Comparison of ENCODE assay signal across 15 mouse cellular contexts in the genomic region with DNA sequence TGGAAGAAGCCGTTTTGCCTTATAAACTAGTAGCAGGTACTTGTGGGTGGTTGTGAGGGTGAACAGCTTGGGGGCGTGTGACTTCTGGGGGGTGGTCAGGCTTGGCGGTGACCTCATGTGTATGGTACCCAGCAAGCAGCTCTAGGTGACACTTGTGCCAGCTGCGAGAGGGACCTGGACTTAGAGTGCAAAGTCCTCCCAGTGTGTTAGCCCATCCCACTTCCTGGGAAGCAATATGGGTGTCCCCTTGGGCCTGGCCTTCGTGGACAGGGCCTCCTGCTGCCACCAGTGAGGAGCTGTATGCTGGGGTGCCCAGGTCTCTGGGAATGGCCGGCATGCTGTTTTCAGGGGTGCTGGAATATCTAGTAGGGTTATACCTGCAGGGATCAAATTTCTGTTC. TPM values are rescaled to one million over a fixed set of nuclear protein-coding genes. Genes with fewer than 3 reads are reported as not detected.
DNase-seq lines count a peak whose midpoint lies in the region; ATAC-seq and TF ChIP-seq lines count a peak whose summit lies in the region.
"Had no signal": no experiment of that assay in that cellular context is flagged by ENCODE, and none has a peak within 500 bp of the region (broad histone marks: within the 10 kb centered on the region; RNA-seq: fewer than 3 reads in every experiment).

No protein-coding gene starts in this region.

- H3K79me2 ChIP-seq in C2C12 (ENCODE audit: control insufficient read depth, insufficient read depth) = peaks cover 49% of the 10 kb centered on the region

- 73% methylated on average over 6 of the region's 6 CpGs for WGBS in kidney, postnatal 0 days
- WGBS in liver, embryonic 14.5 days (ENCODE audit: insufficient replicate concordance) = 53% methylated on average over 6 of the region's 6 CpGs

- no peak for DNase-seq in kidney, postnatal 0 days (ENCODE audit: low spot score)
- DNase-seq in kidney, postnatal 10 days = no peak
- no peak for DNase-seq in liver, embryonic 14.5 days (ENCODE audit: low read depth in 3 of 3, low spot score in 3 of 3)
- DNase-seq in frontal cortex, postnatal 25 days (ENCODE audit: low spot score in 2 of 2) = no peak
- no peak for DNase-seq in urinary bladder, adult 18-20 months (ENCODE audit: low spot score in 2 of 2)
- no peak for DNase-seq in embryo, embryonic 11 days
- DNase-seq: adrenal gland, postnatal 10 days; cerebellum, postnatal 14 days; thymus, postnatal 36 days had no signal

- H3K27me3 ChIP-seq in kidney, postnatal 0 days (ENCODE audit: insufficient read depth, low read length) = no peaks in the 10 kb centered on the region
- H3K27me3 ChIP-seq in C2C12 (ENCODE audit: control insufficient read depth, insufficient read depth, insufficient read length) = no peaks in the 10 kb centered on the region
- no peaks in the 10 kb centered on the region for H3K27me3 ChIP-seq in liver, embryonic 14.5 days (ENCODE audit: control insufficient read depth, insufficient read depth, low read length)
- H3K27me3 ChIP-seq: CH12.LX, Patski had no signal

- peaks cover 13% of the 10 kb centered on the region; the same call in 1 of the 2 replicates for H3K4me1 ChIP-seq in kidney, postnatal 0 days (replicated peaks; ENCODE audit: insufficient read depth, low read length)
- peaks cover 55% of the 10 kb centered on the region for H3K4me1 ChIP-seq in bone marrow macrophage, adult 2 months (ENCODE audit: control insufficient read depth, insufficient read depth, low read length)
- peaks cover 0 to 8% of the 10 kb centered on the region in 2 experiments; a peak in 2 of 4 replicates for H3K4me1 ChIP-seq in liver, embryonic 14.5 days (replicated peaks; ENCODE audit: control insufficient read depth in 2 of 2, insufficient read depth in 2 of 2, low read length in 1 of 2)

- no peak overlapping the region for H3K9ac ChIP-seq in kidney, postnatal 0 days (ENCODE audit: low read depth, low read length)
- H3K9ac ChIP-seq in liver, embryonic 14.5 days (replicated peaks) = no peak overlapping the region
- H3K9ac ChIP-seq: hindbrain, embryonic 12.5 days had no signal

- no peak overlapping the region for H3K27ac ChIP-seq in kidney, postnatal 0 days
- H3K27ac ChIP-seq in bone marrow macrophage, adult 2 months (ENCODE audit: insufficient read depth, low read depth, low read length) = no peak overlapping the region
- no peak overlapping the region for H3K27ac ChIP-seq in liver, embryonic 14.5 days
- H3K27ac ChIP-seq: forebrain, embryonic 10.5 days; hindbrain, embryonic 12.5 days had no signal

- TF ChIP-seq POLR2A in bone marrow macrophage, adult 2 months (IDR thresholded peaks at IDR 0.05; ENCODE audit: borderline replicate concordance, low read depth, low read length) = no peak

- 0 out of 2 replicates have a peak overlapping the region, but pooled peaks have one; percentile 41 for H3K4me2 ChIP-seq in kidney, postnatal 0 days (ENCODE audit: low read length)
- peak overlapping the region; percentile 42 for H3K4me2 ChIP-seq in liver, embryonic 14.5 days (ENCODE audit: low read depth)
- H3K4me2 ChIP-seq: hindbrain, embryonic 12.5 days had no signal

- no peaks in the 10 kb centered on the region for H3K9me3 ChIP-seq in kidney, postnatal 0 days (replicated peaks; ENCODE audit: low read length)
- no peaks in the 10 kb centered on the region for H3K9me3 ChIP-seq in liver, embryonic 14.5 days (ENCODE audit: control insufficient read depth, low read length)
- H3K9me3 ChIP-seq: forebrain, embryonic 10.5 days; hindbrain, embryonic 12.5 days had no signal

- H3K4me3 ChIP-seq in kidney, postnatal 0 days (replicated peaks; ENCODE audit: low read depth, low read length) = no peak overlapping the region
- peak overlapping the region; percentile 16 for H3K4me3 ChIP-seq in C2C12 (ENCODE audit: insufficient read depth, poor library complexity, severe bottlenecking)
- H3K4me3 ChIP-seq in bone marrow macrophage, adult 2 months (ENCODE audit: insufficient read depth, low read length) = peak overlapping the region; percentile 11; the same call in 1 of the 2 replicates
- H3K4me3 ChIP-seq in liver, embryonic 14.5 days (ENCODE audit: insufficient read depth in 1 of 2, low read depth in 2 of 2, low read length in 2 of 2) = peak overlapping the region; percentile 34 to 50
- H3K4me3 ChIP-seq: forebrain, embryonic 10.5 days; hindbrain, embryonic 12.5 days had no signal

- peak; percentile 26; the same call in 1 of the 2 replicates for ATAC-seq in kidney, postnatal 0 days (replicated peaks; ENCODE audit: low FRiP score, low read depth)
- no peak for ATAC-seq in liver, embryonic 14.5 days (ENCODE audit: insufficient read depth)
- ATAC-seq: Patski had no signal

- TF ChIP-seq EP300 in liver, embryonic 14.5 days (IDR thresholded peaks at IDR 0.05; ENCODE audit: low read depth) = no peak

- peaks cover 26% of the 10 kb centered on the region for H3K79me3 ChIP-seq in C2C12 (ENCODE audit: low read depth)

- no peak overlapping the region for H3ac ChIP-seq in C2C12 (ENCODE audit: control insufficient read depth, insufficient read length, low read depth)

- H3K36me3 ChIP-seq in kidney, postnatal 0 days (ENCODE audit: insufficient read depth, low read length) = no peaks in the 10 kb centered on the region
- H3K36me3 ChIP-seq in C2C12 (ENCODE audit: control insufficient read depth, insufficient read depth) = peaks cover 35% of the 10 kb centered on the region
- no peaks in the 10 kb centered on the region; the same call in 1 of the 2 replicates for H3K36me3 ChIP-seq in liver, embryonic 14.5 days (replicated peaks; ENCODE audit: control insufficient read depth, insufficient read depth, low read depth)
- H3K36me3 ChIP-seq: forebrain, embryonic 10.5 days; hindbrain, embryonic 12.5 days had no signal

- no peak for TF ChIP-seq CTCF in kidney, postnatal 0 days (IDR thresholded peaks at IDR 0.05; ENCODE audit: low read depth)
- TF ChIP-seq CTCF in C2C12 (IDR thresholded peaks at IDR 0.05; ENCODE audit: control insufficient read depth, insufficient read depth, insufficient read length) = no peak
- TF ChIP-seq CTCF in bone marrow macrophage, adult 2 months (IDR thresholded peaks at IDR 0.05; ENCODE audit: low read depth, low read length) = no peak
- TF ChIP-seq CTCF in liver, embryonic 14.5 days (IDR thresholded peaks at IDR 0.05; ENCODE audit: low read depth) = no peak

TF ChIP-seq in C2C12, 6 proteins besides CTCF, POLR2A, EP300 and RAD21:
- no peak for TF ChIP-seq MAX (IDR thresholded peaks at IDR 0.05)
- no peak for TF ChIP-seq MYOG (IDR thresholded peaks at IDR 0.05; ENCODE audit: control insufficient read depth, extremely low read depth, insufficient read length)
- TF ChIP-seq FOSL1 (IDR thresholded peaks at IDR 0.05; ENCODE audit: insufficient read depth, low read length, poor library complexity, severe bottlenecking) = no peak
- TF ChIP-seq USF1 (IDR thresholded peaks at IDR 0.05; ENCODE audit: low read depth) = no peak
- no peak for TF ChIP-seq MYOD1 (IDR thresholded peaks at IDR 0.05; ENCODE audit: control insufficient read depth, insufficient read length, low read depth)

RNA-seq across cellular contexts. Expression of gene Osgin1, which starts 5.0 kb away (rescaled TPM):
- polyA plus RNA-seq in kidney, postnatal 0 days (2015; fragmentation: Nextera tagmentation; extraction: Ambion mirVana) = 4.1 and 4.4 TPM in 2 replicates
- polyA plus RNA-seq in C2C12 (2012; fragmentation: generic; extraction: Trizol) = 18.1 TPM
- polyA plus RNA-seq in bone marrow macrophage, adult 2 months (2012; ENCODE audit: insufficient read depth, insufficient read length, missing spikeins) = 33.8 and 34.3 TPM in 2 replicates
- 18.8 and 23.0 TPM in 2 replicates for polyA plus RNA-seq in liver, embryonic 14.5 days (2012; rRNA removed)
- polyA plus RNA-seq in liver, embryonic 14.5 days (2014; fragmentation: Nextera tagmentation; extraction: Ambion mirVana) = 16.0 and 17.0 TPM in 2 replicates

RNA-seq across cellular contexts. Expression of gene Necab2, which starts 7.6 kb away (rescaled TPM):
- polyA plus RNA-seq in kidney, postnatal 0 days (2015; fragmentation: Nextera tagmentation; extraction: Ambion mirVana) = 0.61 and 0.79 TPM in 2 replicates
- not detected for polyA plus RNA-seq in C2C12 (2012; fragmentation: generic; extraction: Trizol)
- polyA plus RNA-seq in bone marrow macrophage, adult 2 months (2012; ENCODE audit: insufficient read depth, insufficient read length, missing spikeins) = not detected in 2 replicates
- 0.06 and 0.14 TPM in 2 replicates for polyA plus RNA-seq in liver, embryonic 14.5 days (2012; rRNA removed)
- polyA plus RNA-seq in liver, embryonic 14.5 days (2014; fragmentation: Nextera tagmentation; extraction: Ambion mirVana) = not detected in 2 replicates

RNA-seq across cellular contexts. Expression of gene Mlycd, which starts 44.2 kb away (rescaled TPM):
- 19.5 and 21.9 TPM in 2 replicates for polyA plus RNA-seq in kidney, postnatal 0 days (2015; fragmentation: Nextera tagmentation; extraction: Ambion mirVana)
- polyA plus RNA-seq in C2C12 (2012; fragmentation: generic; extraction: Trizol) = 7.5 TPM
- polyA plus RNA-seq in bone marrow macrophage, adult 2 months (2012; ENCODE audit: insufficient read depth, insufficient read length, missing spikeins) = 14.2 and 14.3 TPM in 2 replicates
- 6.0 and 6.4 TPM in 2 replicates for polyA plus RNA-seq in liver, embryonic 14.5 days (2012; rRNA removed)
- 8.1 and 9.6 TPM in 2 replicates for polyA plus RNA-seq in liver, embryonic 14.5 days (2014; fragmentation: Nextera tagmentation; extraction: Ambion mirVana)
